Mouse (Mus musculus): Measurements from ENCODE around the gene Olfr1490.
"Not testable (repeated sequence)": the region's sequence is repeated elsewhere in the genome, so short reads cannot be mapped to it uniquely, and the experiment has no call there.

Gene Olfr1490

GRCm38 (mm10) chr19:13650791-13651190 is at the start of gene Olfr1490:
TSS of gene Olfr1490 (plus strand) at chr19:13651091.
- no peak for DNase-seq (ENCODE audit: extremely low read depth, low read depth, low spot score)

- not testable (repeated sequence) for DNase-seq (ENCODE audit: extremely low read depth, low read depth, low spot score)
Measured at GRCm38 (mm10) chr19:13617075-13617474, 33.8 kb upstream of the Olfr1490 start, which contains the start of gene Olfr1487. TSS of gene Olfr1487 (plus strand) at chr19:13617375.

- no peak for DNase-seq (ENCODE audit: extremely low read depth, low read depth, low spot score)
Measured at GRCm38 (mm10) chr19:13631321-13631720, 19.6 kb upstream of the Olfr1490 start, which contains the start of gene Olfr1489. TSS of gene Olfr1489 (plus strand) at chr19:13631621.

GRCm38 (mm10) chr19:13696968-13697367 is 46.1 kb downstream of the Olfr1490 start, which contains the start of gene Olfr1491:
TSS of gene Olfr1491 (plus strand) at chr19:13697268.
- DNase-seq (ENCODE audit: extremely low read depth, low read depth, low spot score), result no peak

Data from fat pad, adult 2 months (tissue).